Mouse (Mus musculus) olfactory bulb, adult 2 months (tissue): Measurements from ENCODE around the gene Fcho2. TPM values are rescaled to one million over a fixed set of nuclear protein-coding genes. Genes with fewer than 3 reads are reported as not detected.

Experiments used
- H3K27ac ChIP-seq: fragments of 200-500 bp; 2 replicates; pipeline ENCODE4 v1.5.1; 2012; ENCODE audit warnings: low read depth, low read length; ENCODE audit not compliant: insufficient read depth
- H3K4me1 ChIP-seq: fragments of 200-500 bp; 2 replicates; pipeline ENCODE4 v1.6.1; 2012; ENCODE audit warnings: low read length; ENCODE audit not compliant: control insufficient read depth, insufficient read depth
- H3K4me3 ChIP-seq: fragments of 200-500 bp; 2 replicates; pipeline ENCODE4 v1.5.1; 2012; ENCODE audit warnings: mild to moderate bottlenecking, low read depth, low read length, moderate library complexity; ENCODE audit not compliant: insufficient read depth
- CTCF ChIP-seq: fragments of 200-500 bp; IDR thresholded peaks from 2 replicates; pipeline ENCODE4 v1.5.1; 2012; ENCODE audit warnings: low read depth, mild to moderate bottlenecking, low read length, moderate library complexity; ENCODE audit not compliant: insufficient read depth
- POLR2A ChIP-seq: fragments of 200-500 bp; IDR thresholded peaks from 2 replicates; pipeline ENCODE4 v1.6.1; 2012; ENCODE audit warnings: mild to moderate bottlenecking, low read depth, low read length, moderate library complexity; ENCODE audit not compliant: insufficient read depth
- WGBS: fragments of 180-500 bp; shearing (Covaris S2); methylation state at CpG from one replicate; pipeline ENCODE4 v1.1.7; 2018; 5-methylcytosine and 5-hydroxymethylcytosine counted together
- polyA plus RNA-seq: library from polyadenylated mRNA; stranded (reverse); fragments of >200 nt; gene quantifications from 2 replicates; pipeline ENCODE4 v1.2.4, GENCODE M21; 2012; ENCODE audit warnings: low replicate concordance; ENCODE audit not compliant: missing spikeins, insufficient read depth, insufficient read length

Fcho2 gene
- polyA plus RNA-seq, 1 experiment = not detected

GRCm38 (mm10) chr13:98693316-98693715 lies 121.9 kb downstream of the Fcho2 start:
- H3K27ac ChIP-seq = no peak overlapping the region
- 92% methylated on average over 11 of the region's 11 CpGs for WGBS
- no peak overlapping the region for H3K4me3 ChIP-seq
- peaks cover 8% of the 10 kb centered on the region for H3K4me1 ChIP-seq
- no peak for TF ChIP-seq POLR2A
- no peak for TF ChIP-seq CTCF

GRCm38 (mm10) chr13:98691956-98692515 lies 123.2 kb downstream of the Fcho2 start:
- 91% methylated on average over 13 of the region's 13 CpGs for WGBS
- Histone ChIP-seq H3K27ac (no peak overlapping the region), H3K4me3 (no peak overlapping the region), H3K4me1 (peaks cover 8% of the 10 kb centered on the region)
- TF ChIP-seq CTCF = no peak
- no peak for TF ChIP-seq POLR2A

- 92% methylated on average over 11 of the region's 11 CpGs for WGBS
These were observed 124.4 kb downstream of the Fcho2 start for GRCm38 (mm10) chr13:98690886-98691285.

GRCm38 (mm10) chr13:98689605-98690290 lies 125.5 kb downstream of the Fcho2 start:
- peaks cover 3% of the 10 kb centered on the region for H3K4me1 ChIP-seq
- no peak overlapping the region for H3K27ac ChIP-seq
- WGBS = 57% methylated on average over 11 of the region's 11 CpGs
- TF ChIP-seq POLR2A (no peak), CTCF (no peak)
- no peak overlapping the region for H3K4me3 ChIP-seq

More at GRCm38 (mm10) chr13:98690886-98691285, 124.4 kb downstream of the Fcho2 start:
- Histone ChIP-seq H3K4me1 (peaks cover 8% of the 10 kb centered on the region), H3K4me3 (no peak overlapping the region), H3K27ac (no peak overlapping the region)
- no peak for TF ChIP-seq POLR2A
- no peak for TF ChIP-seq CTCF

GRCm38 (mm10) chr13:98687931-98688330 lies 127.3 kb downstream of the Fcho2 start:
- no peak overlapping the region for H3K27ac ChIP-seq
- no peak overlapping the region for H3K4me3 ChIP-seq
- H3K4me1 ChIP-seq = no peaks in the 10 kb centered on the region
- TF ChIP-seq POLR2A = no peak
- no peak for TF ChIP-seq CTCF
- WGBS = 85% methylated on average over 9 of the region's 9 CpGs

- Histone ChIP-seq H3K4me3 (no peak overlapping the region), H3K4me1 (no peaks in the 10 kb centered on the region), H3K27ac (no peak overlapping the region)
- TF ChIP-seq POLR2A (no peak), CTCF (no peak)
- WGBS = 80% methylated on average over 9 of the region's 9 CpGs
These were observed 130.9 kb downstream of the Fcho2 start for GRCm38 (mm10) chr13:98684144-98684900.

GRCm38 (mm10) chr13:98683412-98683811 lies 131.8 kb downstream of the Fcho2 start:
- WGBS = 69% methylated on average over 2 of the region's 2 CpGs
- H3K4me1 ChIP-seq = no peaks in the 10 kb centered on the region
- H3K27ac ChIP-seq = no peak overlapping the region
- TF ChIP-seq POLR2A (no peak), CTCF (no peak)
- no peak overlapping the region for H3K4me3 ChIP-seq

GRCm38 (mm10) chr13:98680470-98681060 lies 134.7 kb downstream of the Fcho2 start:
- H3K27ac ChIP-seq = no peak overlapping the region
- H3K4me3 ChIP-seq = no peak overlapping the region
- H3K4me1 ChIP-seq = no peaks in the 10 kb centered on the region
- TF ChIP-seq POLR2A (no peak), CTCF (no peak)
- 95% methylated on average over 5 of the region's 5 CpGs for WGBS

GRCm38 (mm10) chr13:98679631-98680041 lies 135.6 kb downstream of the Fcho2 start:
- no peak overlapping the region for H3K27ac ChIP-seq
- TF ChIP-seq POLR2A = no peak
- TF ChIP-seq CTCF = no peak
- H3K4me3 ChIP-seq = no peak overlapping the region
- WGBS = 72% methylated on average over 4 of the region's 4 CpGs
- H3K4me1 ChIP-seq = no peaks in the 10 kb centered on the region
